Mouse (Mus musculus) stomach, adult 2 months (tissue): Measurements from ENCODE around the gene Mycl. TPM values are rescaled to one million over a fixed set of nuclear protein-coding genes. Genes with fewer than 3 reads are reported as not detected.

Source experiments
- polyA plus RNA-seq: library from polyadenylated mRNA; depleted of rRNA; stranded (reverse); fragments of >200 nt; gene quantifications from 2 replicates; pipeline ENCODE4 v1.2.3, GENCODE M21; 2012; rRNA removed

Mycl gene
- 1.9 and 2.0 TPM in 2 replicates for polyA plus RNA-seq

DNA sequence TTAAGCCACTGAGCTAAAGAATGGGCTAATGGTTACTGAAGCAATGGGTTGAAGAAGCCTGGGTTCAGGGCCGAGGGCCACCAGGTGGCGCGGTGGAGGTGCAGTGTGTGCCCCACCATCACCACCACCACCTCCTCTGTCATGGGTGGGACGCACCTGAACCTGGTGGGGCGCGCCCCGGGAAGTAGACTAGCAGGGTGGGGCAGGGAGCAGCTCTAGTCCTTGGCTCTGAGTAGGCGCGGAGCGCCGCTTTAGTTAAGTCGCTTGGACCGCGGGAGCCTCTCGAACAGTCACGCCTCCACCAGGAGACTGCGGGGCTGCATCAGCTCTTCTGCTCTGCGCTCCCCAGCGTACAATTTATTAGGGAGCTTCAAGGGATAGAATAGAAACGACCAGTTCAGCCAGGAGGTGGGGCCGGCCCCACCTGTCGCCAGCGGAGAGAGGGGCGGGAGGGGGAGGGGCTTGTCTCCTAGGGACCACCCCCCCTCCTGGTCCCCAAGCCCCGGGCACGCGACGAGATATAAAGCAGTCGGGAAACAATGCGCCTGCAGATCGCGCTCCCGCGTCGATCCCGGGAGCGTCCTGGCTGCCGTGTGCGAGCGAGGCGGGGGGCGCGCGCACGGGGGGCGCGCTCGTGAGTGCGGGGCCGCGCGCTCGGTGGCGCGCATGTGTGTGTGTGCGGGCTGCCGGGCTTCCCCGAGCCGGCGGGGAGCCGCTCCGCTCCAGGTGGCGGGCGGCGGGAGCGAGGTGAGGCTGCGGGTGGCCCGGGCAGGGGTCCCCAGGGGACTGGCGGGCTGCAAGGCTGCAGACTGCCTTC, at the start of gene Mycl:
TSS of gene Mycl (plus strand) at position 249 of the 817 bp plus-strand sequence.

DNA sequence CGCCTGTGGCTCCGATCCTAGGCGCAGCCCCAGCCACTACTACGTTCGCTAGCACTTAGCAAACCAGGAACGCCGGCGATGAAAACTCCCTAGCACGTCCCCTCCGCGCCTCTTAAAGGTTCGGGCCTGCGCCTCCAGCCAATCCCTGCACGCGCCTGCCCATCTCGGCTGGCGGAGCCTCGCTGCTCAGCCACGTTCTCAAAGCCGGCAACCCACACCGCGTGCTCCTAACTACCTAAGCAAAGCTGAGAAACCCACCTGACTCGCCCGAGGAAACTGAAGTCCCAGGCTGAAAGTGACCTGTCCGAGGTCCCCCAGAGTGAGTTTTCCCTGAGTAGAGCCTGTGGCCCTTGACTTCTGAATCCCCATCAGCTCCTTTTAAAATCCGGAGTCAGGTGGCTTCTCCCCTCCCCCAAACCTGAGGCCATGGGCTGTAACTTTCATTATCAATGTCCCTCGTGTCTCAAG, 34.3 kb upstream of the Mycl start, which contains the start of gene Mfsd2a:
TSS of gene Mfsd2a (minus strand) at position 89 of the 468 bp plus-strand sequence.

DNA sequence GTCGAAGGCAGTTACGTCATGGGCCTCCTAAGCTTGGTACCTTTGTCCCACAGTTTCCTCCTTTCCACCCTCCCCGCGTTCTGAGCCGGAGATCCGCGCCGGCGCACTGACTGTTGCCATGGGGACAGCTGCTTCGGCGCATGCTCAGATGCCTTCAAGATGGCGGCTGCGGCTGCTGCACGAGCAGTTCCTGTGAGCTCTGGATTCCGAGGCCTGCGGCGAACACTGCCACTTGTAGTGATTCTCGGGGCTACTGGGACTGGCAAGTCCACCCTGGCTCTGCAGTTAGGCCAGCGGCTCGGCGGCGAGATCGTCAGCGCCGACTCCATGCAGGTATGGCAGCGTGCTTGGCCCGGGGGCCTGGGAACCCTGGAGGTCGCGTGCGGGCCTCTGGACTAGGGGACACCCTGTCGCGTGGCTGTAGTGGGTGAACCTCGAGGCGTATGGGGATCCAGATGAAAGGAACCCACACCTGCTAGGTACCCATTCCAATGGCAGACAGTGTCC, 21.1 kb downstream of the Mycl start, which contains the start of gene Trit1:
TSS of gene Trit1 (plus strand) at position 147 of the 507 bp plus-strand sequence.

Other genes with a start within 250 kb of the Mycl start
- 3.3 and 5.5 TPM in 2 replicates for gene Ppt1, start 159.4 kb upstream of the Mycl start, polyA plus RNA-seq
- gene Cap1, start 109.6 kb upstream of the Mycl start, polyA plus RNA-seq: 33.3 and 42.0 TPM in 2 replicates
- 7.0 and 7.8 TPM in 2 replicates for gene Mfsd2a, start 34.5 kb upstream of the Mycl start, polyA plus RNA-seq
- 1.1 and 1.5 TPM in 2 replicates for gene Trit1, start 20.9 kb downstream of the Mycl start, polyA plus RNA-seq
- gene Bmp8b, start 109.5 kb downstream of the Mycl start, polyA plus RNA-seq: 0.06 and 0.12 TPM in 2 replicates
- not detected in 2 replicates for gene Oxct2b, start 120.6 kb downstream of the Mycl start, polyA plus RNA-seq
- 5.5 and 6.8 TPM in 2 replicates for gene Ppie, start 144.3 kb downstream of the Mycl start, polyA plus RNA-seq
- 0.16 and 0.41 TPM in 2 replicates for gene Hpcal4, start 187.6 kb downstream of the Mycl start, polyA plus RNA-seq
- 0.14 TPM in 1 of 2 replicates, not detected in the other for gene Nt5c1a, start 205.9 kb downstream of the Mycl start, polyA plus RNA-seq
- 1.6 and 1.7 TPM in 2 replicates for gene Heyl, start 237.9 kb downstream of the Mycl start, polyA plus RNA-seq